Mouse (Mus musculus): ENCODE results near the gene Utf1. TPM values are rescaled to one million over a fixed set of nuclear protein-coding genes. Genes with fewer than 3 reads are reported as not detected.

Gene Utf1
- not detected in 2 replicates for polyA plus RNA-seq (2015; fragmentation: Nextera tagmentation; extraction: Ambion mirVana)

DNA sequence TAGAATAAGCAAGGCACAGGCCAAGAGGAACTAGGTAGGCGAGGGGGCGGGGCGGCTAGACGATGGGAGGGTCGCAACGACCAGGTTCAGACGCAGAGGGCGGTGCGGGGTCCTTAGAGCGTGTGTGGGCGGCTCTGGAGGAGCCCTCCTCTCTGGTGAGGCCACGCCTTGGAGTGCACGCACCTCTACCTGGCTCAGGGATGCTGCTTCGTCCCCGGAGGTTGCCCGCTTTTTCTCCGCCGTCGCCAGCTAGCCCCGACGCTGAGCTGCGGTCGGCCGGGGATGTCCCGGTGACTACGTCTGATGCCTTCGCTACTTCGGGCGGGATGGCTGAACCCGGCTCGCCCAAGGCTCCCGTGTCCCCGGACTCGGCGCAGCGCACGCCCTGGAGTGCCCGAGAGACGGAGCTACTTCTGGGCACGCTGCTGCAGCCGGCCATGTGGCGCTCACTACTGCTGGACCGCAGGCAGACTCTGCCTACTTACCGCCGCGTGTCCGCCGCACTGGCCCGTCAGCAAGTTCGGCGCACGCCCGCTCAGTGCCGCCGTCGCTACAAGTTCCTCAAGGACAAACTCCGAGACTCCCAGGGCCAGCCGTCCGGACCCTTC lies at the start of gene Utf1:
Utf1 (plus strand) TSS at position 116 of the 608 bp plus-strand sequence.
- no peaks in the 10 kb centered on the region for H3K9me3 ChIP-seq
- H3K27ac ChIP-seq: no peak within 1 kb of the TSS
- peak within 1 kb of the TSS; percentile 52 for H3K9ac ChIP-seq (replicated peaks)
- peaks cover 13% of the 10 kb centered on the region for H3K4me1 ChIP-seq (replicated peaks)
- H3K4me3 ChIP-seq (replicated peaks): peak within 1 kb of the TSS; percentile 34
- ATAC-seq: peak; percentile 78
- peaks cover 96% of the 10 kb centered on the region for H3K27me3 ChIP-seq
- WGBS: 2% methylated on average over 59 of the region's 59 CpGs
- H3K4me2 ChIP-seq (replicated peaks): peak within 1 kb of the TSS; percentile 53
- no peaks in the 10 kb centered on the region for H3K36me3 ChIP-seq

DNA sequence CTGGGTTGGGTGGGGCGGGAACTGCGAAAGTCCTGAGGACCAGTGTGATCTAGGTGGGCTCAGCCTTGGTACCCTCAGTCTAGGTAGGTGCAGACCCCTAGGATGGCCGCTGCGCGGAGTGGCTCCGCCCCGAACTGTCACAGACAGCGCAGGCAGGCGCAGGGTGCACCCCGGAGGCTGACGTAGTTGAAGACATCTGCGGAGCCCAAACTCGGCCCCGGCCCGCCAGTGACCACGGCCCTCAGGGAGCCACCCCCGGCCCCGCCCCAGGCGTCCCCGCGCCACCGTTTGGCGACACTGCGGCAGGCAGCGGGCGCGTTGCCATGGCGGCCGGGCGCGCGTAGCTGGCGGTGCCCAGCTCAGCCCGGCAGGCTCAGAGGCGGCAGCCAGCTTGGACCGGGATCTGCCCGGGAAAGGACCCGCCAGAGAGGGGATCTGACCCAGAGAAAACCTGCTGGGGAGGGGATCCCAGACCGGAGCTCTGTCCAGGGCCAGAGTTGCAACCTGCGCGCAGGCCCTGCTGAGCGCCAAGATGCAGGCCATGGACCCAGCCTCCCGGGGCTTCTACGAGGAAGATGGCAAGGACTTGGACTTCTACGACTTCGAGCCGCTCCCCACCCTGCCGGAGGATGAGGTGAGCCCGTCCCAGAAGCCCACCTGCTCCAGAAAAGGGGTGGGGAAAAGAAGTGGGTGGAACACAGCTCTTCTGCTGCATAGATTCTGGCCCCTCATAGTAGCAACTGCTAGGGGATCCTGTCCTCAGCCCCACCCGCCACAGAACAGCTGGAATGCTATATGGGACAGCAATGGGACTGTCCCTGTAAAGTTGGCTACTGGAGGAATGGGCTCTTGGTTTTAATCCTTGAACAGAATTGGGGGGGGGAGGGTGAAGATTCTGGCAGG lies 48.7 kb upstream of the Utf1 start, which contains the start of gene Kndc1:
Kndc1 (plus strand) TSS at position 42 of the 903 bp plus-strand sequence.
- Histone ChIP-seq H3K4me2 (replicated peaks) (peak within 1 kb of the TSS; percentile 77), H3K36me3 (no peaks in the 10 kb centered on the region), H3K27ac (no peak within 1 kb of the TSS), H3K4me1 (replicated peaks) (peaks cover 20% of the 10 kb centered on the region), H3K4me3 (replicated peaks) (peak within 1 kb of the TSS; percentile 51), H3K9me3 (no peaks in the 10 kb centered on the region), H3K9ac (replicated peaks) (peak within 1 kb of the TSS; percentile 73), H3K27me3 (peaks cover 53% of the 10 kb centered on the region)
- peak; percentile 92 for ATAC-seq
- under 1% methylated on average over 44 of the region's 50 CpGs for WGBS

DNA sequence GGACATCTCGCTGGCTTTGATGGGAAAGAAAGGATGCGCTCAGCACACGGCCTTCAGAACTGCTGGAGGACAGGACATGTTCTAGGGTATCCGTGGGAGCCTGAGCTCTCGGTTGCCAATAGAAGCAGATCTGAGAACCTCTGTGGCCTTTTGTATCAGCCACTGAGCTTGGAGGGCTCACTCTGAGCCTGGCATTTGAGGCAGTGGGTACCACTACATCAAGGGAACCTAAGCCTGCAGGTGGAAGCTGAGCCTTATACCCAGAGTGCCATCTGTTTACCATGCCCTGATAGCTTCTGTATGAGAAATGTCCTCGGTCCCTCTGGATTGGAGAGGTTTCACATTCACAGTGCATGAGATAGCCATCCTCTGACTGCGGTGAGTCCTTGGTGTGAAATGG lies 47.3 kb upstream of the Utf1 start:
- no peaks in the 10 kb centered on the region for H3K36me3 ChIP-seq
- H3K9me3 ChIP-seq: no peaks in the 10 kb centered on the region
- peaks cover 53% of the 10 kb centered on the region for H3K27me3 ChIP-seq
- 0 out of 2 replicates have a peak overlapping the region, but pooled peaks have one; percentile 77 for H3K4me2 ChIP-seq (replicated peaks)
- no peak overlapping the region for H3K27ac ChIP-seq
- ATAC-seq: no peak
- H3K9ac ChIP-seq (replicated peaks): no peak overlapping the region
- 79% methylated on average over 7 of the region's 7 CpGs for WGBS
- peaks cover 20% of the 10 kb centered on the region for H3K4me1 ChIP-seq (replicated peaks)
- no peak overlapping the region for H3K4me3 ChIP-seq (replicated peaks)

DNA sequence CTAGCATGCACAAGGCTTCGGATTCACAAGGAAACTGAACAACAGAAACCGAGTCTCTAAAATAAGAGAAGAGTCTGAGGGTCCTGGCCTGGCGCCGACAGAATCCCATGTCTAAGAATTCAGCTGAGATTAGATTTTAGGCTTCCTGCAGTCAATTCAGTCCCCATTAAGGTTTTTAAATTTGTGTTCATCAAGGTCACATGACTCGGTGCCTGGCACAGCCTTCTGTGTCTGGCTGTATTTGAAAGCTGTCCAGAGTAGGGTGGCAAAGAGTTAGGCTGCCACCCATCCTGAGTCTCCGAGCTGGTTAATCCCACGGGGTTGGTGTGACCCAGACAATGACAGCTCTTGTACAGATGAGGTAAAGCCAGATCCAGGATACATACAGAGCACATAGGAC lies 46.8 kb upstream of the Utf1 start:
- H3K9ac ChIP-seq (replicated peaks): no peak overlapping the region
- H3K4me1 ChIP-seq (replicated peaks): peaks cover 20% of the 10 kb centered on the region
- WGBS: 86% methylated on average over 7 of the region's 7 CpGs
- no peak overlapping the region for H3K4me3 ChIP-seq (replicated peaks)
- peaks cover 53% of the 10 kb centered on the region for H3K27me3 ChIP-seq
- no peak overlapping the region for H3K27ac ChIP-seq
- H3K9me3 ChIP-seq: no peaks in the 10 kb centered on the region
- ATAC-seq: no peak
- H3K4me2 ChIP-seq (replicated peaks): no peak overlapping the region
- H3K36me3 ChIP-seq: no peaks in the 10 kb centered on the region

DNA sequence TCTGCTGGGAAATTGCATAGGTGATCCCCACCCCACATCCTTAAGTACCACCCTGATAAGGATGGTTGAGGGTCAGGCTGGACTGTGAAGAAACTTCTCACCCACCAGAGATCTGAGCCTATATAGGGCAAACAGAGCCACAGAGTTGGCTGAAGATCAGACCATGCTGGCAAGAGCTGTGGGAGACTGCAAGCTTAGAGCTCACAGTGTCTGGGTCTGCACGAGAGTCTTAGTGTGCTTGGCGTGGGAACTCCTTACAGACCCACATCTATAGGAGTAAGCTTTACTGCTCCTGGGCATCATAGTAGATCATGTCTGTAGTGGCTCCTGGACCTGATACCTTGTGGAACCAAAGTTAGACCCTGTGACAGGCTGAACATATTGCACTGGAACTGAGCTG lies 45.0 kb upstream of the Utf1 start:
- Histone ChIP-seq H3K9ac (replicated peaks) (no peak overlapping the region), H3K9me3 (no peaks in the 10 kb centered on the region), H3K4me3 (replicated peaks) (no peak overlapping the region), H3K4me2 (replicated peaks) (no peak overlapping the region), H3K27ac (no peak overlapping the region), H3K36me3 (no peaks in the 10 kb centered on the region), H3K27me3 (peaks cover 41% of the 10 kb centered on the region), H3K4me1 (replicated peaks) (peaks cover 20% of the 10 kb centered on the region)
- ATAC-seq: no peak
- 82% methylated on average over 2 of the region's 2 CpGs for WGBS

DNA sequence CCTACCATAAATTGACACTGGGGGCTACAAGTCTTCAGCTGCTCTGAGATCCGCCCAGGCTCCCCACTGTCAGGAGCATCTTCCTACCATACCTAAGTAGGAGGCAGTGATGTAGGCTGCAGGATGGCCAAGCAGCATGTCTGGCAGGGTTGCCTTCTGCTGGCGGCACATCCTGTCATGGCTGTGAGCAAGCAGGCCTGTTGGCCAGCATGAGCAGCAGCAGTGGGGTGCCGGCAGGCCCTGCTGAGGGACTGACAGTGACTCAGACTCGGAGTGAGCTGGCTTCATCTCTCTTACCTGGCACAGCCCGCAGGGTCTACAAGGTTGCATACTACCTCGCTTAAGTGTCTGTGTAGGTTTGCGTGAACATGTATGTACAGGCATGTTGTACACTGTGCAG lies 44.1 kb upstream of the Utf1 start:
- H3K9me3 ChIP-seq: no peaks in the 10 kb centered on the region
- ATAC-seq: no peak
- 85% methylated on average over 7 of the region's 7 CpGs for WGBS
- no peak overlapping the region for H3K27ac ChIP-seq
- H3K4me3 ChIP-seq (replicated peaks): no peak overlapping the region
- H3K9ac ChIP-seq (replicated peaks): no peak overlapping the region
- H3K36me3 ChIP-seq: no peaks in the 10 kb centered on the region
- H3K27me3 ChIP-seq: peaks cover 32% of the 10 kb centered on the region
- peaks cover 17% of the 10 kb centered on the region for H3K4me1 ChIP-seq (replicated peaks)
- H3K4me2 ChIP-seq (replicated peaks): no peak overlapping the region

DNA sequence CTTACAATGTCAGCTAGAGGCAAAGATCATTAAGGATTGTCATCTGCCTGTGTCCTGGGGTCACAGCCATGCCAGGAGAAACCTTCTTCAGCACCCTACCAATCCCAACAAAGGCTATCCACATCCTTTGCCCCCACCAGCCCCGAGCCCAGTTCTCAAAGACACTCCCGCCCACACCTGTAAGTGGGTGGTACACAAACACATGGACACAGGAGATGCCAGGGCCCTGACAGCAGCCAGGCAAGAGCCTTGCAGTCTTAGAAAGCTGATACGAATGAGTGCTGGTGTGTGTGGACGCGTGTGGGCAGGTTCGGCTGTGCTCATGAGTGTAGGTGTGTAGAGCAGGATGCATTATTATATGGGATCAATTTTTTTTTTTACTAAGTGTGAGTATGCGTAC lies 43.1 kb upstream of the Utf1 start:
- Histone ChIP-seq H3K4me1 (replicated peaks) (peaks cover 16% of the 10 kb centered on the region), H3K27ac (no peak overlapping the region), H3K4me3 (replicated peaks) (no peak overlapping the region), H3K36me3 (no peaks in the 10 kb centered on the region), H3K9me3 (no peaks in the 10 kb centered on the region), H3K27me3 (peaks cover 23% of the 10 kb centered on the region), H3K4me2 (replicated peaks) (no peak overlapping the region), H3K9ac (replicated peaks) (no peak overlapping the region)
- WGBS: 96% methylated on average over 7 of the region's 7 CpGs
- no peak for ATAC-seq

DNA sequence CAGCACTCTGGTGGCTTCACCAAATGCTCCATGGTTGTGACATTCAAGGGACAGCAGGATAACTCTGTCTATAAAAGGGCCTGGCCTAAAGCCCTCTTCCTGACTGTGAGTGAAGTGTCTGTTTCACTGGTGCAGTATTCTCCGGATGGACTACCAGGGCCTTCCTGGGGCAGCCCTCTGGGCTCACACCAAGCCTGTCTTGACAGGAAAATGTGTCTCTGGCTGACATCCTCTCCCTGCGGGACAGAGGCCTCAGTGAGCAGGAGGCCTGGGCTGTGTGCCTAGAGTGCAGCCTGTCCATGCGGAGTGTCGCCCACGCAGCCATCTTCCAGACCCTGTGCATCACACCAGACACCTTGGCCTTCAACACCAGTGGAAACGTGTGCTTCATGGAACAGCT lies 42.7 kb upstream of the Utf1 start:
- no peak overlapping the region for H3K4me3 ChIP-seq (replicated peaks)
- no peak overlapping the region for H3K27ac ChIP-seq
- no peak overlapping the region for H3K9ac ChIP-seq (replicated peaks)
- no peak for ATAC-seq
- H3K4me1 ChIP-seq (replicated peaks): peaks cover 17% of the 10 kb centered on the region
- H3K36me3 ChIP-seq: no peaks in the 10 kb centered on the region
- H3K9me3 ChIP-seq: no peaks in the 10 kb centered on the region
- peaks cover 18% of the 10 kb centered on the region for H3K27me3 ChIP-seq
- no peak overlapping the region for H3K4me2 ChIP-seq (replicated peaks)
- 87% methylated on average over 6 of the region's 6 CpGs for WGBS

DNA sequence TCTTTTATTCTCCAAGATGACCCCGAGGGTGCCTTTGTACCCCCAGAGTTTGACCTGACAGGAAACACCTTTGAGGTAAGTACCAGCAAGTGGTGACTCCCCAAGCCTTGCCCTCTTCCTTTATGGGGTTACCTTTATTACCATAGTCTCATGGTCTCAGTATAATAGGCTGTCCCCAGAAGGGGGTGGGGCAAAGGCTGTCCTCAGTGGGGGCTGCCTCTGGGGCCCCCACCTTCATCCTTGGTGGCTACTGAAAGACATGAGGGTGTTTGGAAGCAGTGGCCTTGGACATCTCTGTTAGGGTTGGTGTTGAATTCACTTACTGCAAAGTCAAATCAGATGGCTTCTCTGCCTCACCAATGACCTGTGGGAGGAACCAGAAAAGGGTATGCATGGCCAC lies 41.6 kb upstream of the Utf1 start:
- ATAC-seq: no peak

DNA sequence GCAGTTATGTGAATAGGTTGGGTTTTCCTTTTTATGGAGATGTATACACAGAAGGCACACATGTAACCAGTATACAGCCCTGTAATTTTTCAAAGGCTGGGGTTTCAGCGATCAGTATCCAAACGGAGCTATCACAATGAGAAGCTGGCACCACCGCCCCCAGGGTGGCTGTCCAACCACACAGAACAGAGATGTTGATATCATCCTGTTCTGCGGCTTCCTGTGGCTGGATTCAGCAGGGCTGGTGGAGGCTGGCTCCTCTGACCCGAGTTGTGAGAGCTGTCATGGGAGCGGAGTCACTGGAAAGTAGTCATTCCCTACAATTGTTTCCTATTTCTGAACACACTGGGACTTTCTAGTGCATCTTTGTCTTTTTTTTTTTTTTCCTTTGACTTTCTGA lies 38.3 kb upstream of the Utf1 start:
- H3K4me3 ChIP-seq (replicated peaks): no peak overlapping the region
- no peaks in the 10 kb centered on the region for H3K9me3 ChIP-seq
- no peak for ATAC-seq
- 24% methylated on average over 6 of the region's 6 CpGs for WGBS
- H3K4me2 ChIP-seq (replicated peaks): peak overlapping the region; percentile 27; the same call in 1 of the 2 replicates
- H3K27me3 ChIP-seq: peaks cover 8% of the 10 kb centered on the region
- H3K9ac ChIP-seq (replicated peaks): no peak overlapping the region
- H3K27ac ChIP-seq: no peak overlapping the region
- no peaks in the 10 kb centered on the region for H3K36me3 ChIP-seq
- peaks cover 38% of the 10 kb centered on the region for H3K4me1 ChIP-seq (replicated peaks)

More for the DNA sequence above, 41.6 kb upstream of the Utf1 start:
- peaks cover 14% of the 10 kb centered on the region for H3K27me3 ChIP-seq
- peaks cover 14% of the 10 kb centered on the region for H3K4me1 ChIP-seq (replicated peaks)
- no peak overlapping the region for H3K4me3 ChIP-seq (replicated peaks)
- no peak overlapping the region for H3K4me2 ChIP-seq (replicated peaks)
- H3K36me3 ChIP-seq: no peaks in the 10 kb centered on the region
- H3K9ac ChIP-seq (replicated peaks): no peak overlapping the region
- no peak overlapping the region for H3K27ac ChIP-seq
- WGBS: 57% methylated on average over 1 of the region's 1 CpGs
- no peaks in the 10 kb centered on the region for H3K9me3 ChIP-seq

DNA sequence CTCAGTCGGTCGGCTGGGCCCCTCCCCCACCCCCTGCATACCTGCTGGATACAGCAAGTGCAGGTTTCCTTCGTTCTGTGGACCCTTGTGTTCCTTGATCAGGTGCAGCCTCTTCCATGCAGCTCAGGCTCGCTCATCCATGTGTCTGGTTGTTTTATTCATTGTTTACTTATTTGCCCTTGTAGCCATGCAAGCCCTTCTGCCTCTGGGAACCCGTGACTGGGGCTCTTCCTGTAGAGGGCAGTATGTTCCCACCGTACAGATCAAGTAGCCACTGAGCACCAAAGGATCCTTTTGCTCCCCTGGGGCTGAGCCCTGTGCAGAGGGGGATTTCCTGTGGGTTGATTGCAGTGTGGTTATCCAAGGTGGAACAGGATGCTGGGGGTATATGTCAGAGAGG lies 37.9 kb upstream of the Utf1 start:
- H3K4me3 ChIP-seq (replicated peaks): no peak overlapping the region
- no peak for ATAC-seq
- peak overlapping the region; percentile 27; the same call in 1 of the 2 replicates for H3K4me2 ChIP-seq (replicated peaks)
- peaks cover 39% of the 10 kb centered on the region for H3K4me1 ChIP-seq (replicated peaks)
- no peaks in the 10 kb centered on the region for H3K9me3 ChIP-seq
- H3K27ac ChIP-seq: no peak overlapping the region
- H3K27me3 ChIP-seq: peaks cover 10% of the 10 kb centered on the region
- H3K36me3 ChIP-seq: no peaks in the 10 kb centered on the region
- H3K9ac ChIP-seq (replicated peaks): no peak overlapping the region
- 7% methylated on average over 6 of the region's 6 CpGs for WGBS

DNA sequence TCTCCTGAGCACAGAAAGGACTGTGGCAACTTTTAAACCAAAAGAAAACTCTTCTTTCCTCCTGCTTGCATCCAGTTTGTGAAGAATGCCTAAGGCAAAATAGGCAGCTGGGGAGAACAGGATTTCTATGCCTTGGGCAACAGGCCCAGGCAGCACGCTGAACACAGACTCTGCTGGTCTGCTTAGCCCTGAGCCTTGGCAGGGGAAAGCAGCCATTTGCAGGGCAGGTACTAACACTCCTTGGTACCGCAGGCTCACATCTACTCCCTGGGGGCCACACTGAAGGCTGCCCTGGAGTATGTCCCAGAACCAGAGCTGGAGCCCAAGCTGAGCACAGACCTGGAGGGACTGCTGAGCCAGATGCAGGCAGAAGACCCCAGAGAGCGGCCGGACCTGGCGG lies 35.4 kb upstream of the Utf1 start:
- peak overlapping the region; percentile 72 for H3K27ac ChIP-seq
- no peak overlapping the region for H3K4me3 ChIP-seq (replicated peaks)
- ATAC-seq: peak; percentile 19; the same call in 1 of the 2 replicates
- no peak overlapping the region for H3K4me2 ChIP-seq (replicated peaks)
- WGBS: 60% methylated on average over 5 of the region's 5 CpGs
- peaks cover 30% of the 10 kb centered on the region for H3K27me3 ChIP-seq
- peaks cover 39% of the 10 kb centered on the region for H3K4me1 ChIP-seq (replicated peaks)
- H3K9ac ChIP-seq (replicated peaks): no peak overlapping the region
- H3K36me3 ChIP-seq: no peaks in the 10 kb centered on the region
- no peaks in the 10 kb centered on the region for H3K9me3 ChIP-seq
